ENCODE assay signal across 10 mouse cellular contexts in genomic region chr14:73415376-73416035, GRCm38 (mm10). TPM values are rescaled to one million over a fixed set of nuclear protein-coding genes. Genes with fewer than 3 reads are reported as not detected.
A peak's percentile ranks its signal among the peaks of the same experiment; 100 is the strongest.
DNase-seq lines count a peak whose midpoint lies in the region; ATAC-seq lines count a peak whose summit lies in the region.
"Had no signal": no experiment of that assay in that cellular context is flagged by ENCODE, and none has a peak within 500 bp of the region (broad histone marks: within the 10 kb centered on the region; RNA-seq: fewer than 3 reads in every experiment).

No protein-coding gene starts in this region.

- no peak overlapping the region for H3K4me2 ChIP-seq in embryonic facial prominence, embryonic 15.5 days (replicated peaks)
- H3K4me2 ChIP-seq in limb, embryonic 11.5 days (ENCODE audit: low read depth, severe bottlenecking): peak overlapping the region; percentile 30
- H3K4me2 ChIP-seq: liver, embryonic 15.5 days; stomach, embryonic 15.5 days had no signal

- intact Hi-C loops in heart, postnatal 25 days (cut with DNase I): no loop called here

- H3K27me3 ChIP-seq in embryonic facial prominence, embryonic 15.5 days: no peaks in the 10 kb centered on the region
- H3K27me3 ChIP-seq in limb, embryonic 11.5 days (ENCODE audit: control insufficient read depth, insufficient read depth, low read length): no peaks in the 10 kb centered on the region
- H3K27me3 ChIP-seq: liver, embryonic 15.5 days; stomach, embryonic 15.5 days had no signal

- peaks cover 18% of the 10 kb centered on the region for H3K4me1 ChIP-seq in embryonic facial prominence, embryonic 15.5 days
- 0 out of 2 replicates have a peak, but pooled peaks cover 12% of the 10 kb centered on the region for H3K4me1 ChIP-seq in limb, embryonic 11.5 days (ENCODE audit: control insufficient read depth, insufficient read depth, low read length)
- H3K4me1 ChIP-seq: stomach, embryonic 15.5 days had no signal

- H3K36me3 ChIP-seq in embryonic facial prominence, embryonic 15.5 days: no peaks in the 10 kb centered on the region
- H3K36me3 ChIP-seq in limb, embryonic 11.5 days (ENCODE audit: control insufficient read depth, insufficient read depth, low read length): no peaks in the 10 kb centered on the region
- H3K36me3 ChIP-seq: liver, embryonic 15.5 days; stomach, embryonic 15.5 days had no signal

- H3K4me3 ChIP-seq in embryonic facial prominence, embryonic 15.5 days (replicated peaks): peak overlapping the region; percentile 6; the same call in 1 of the 2 replicates
- H3K4me3 ChIP-seq in limb, embryonic 11.5 days (ENCODE audit: low read depth, low read length): no peak overlapping the region
- H3K4me3 ChIP-seq: liver, embryonic 15.5 days; stomach, embryonic 15.5 days had no signal

- ATAC-seq in embryonic facial prominence, embryonic 15.5 days (ENCODE audit: insufficient number of reproducible peaks, low FRiP score, low TSS enrichment, low read depth): peak; percentile 65; the same call in 1 of the 2 replicates
- peak; percentile 80 for ATAC-seq in limb, embryonic 11.5 days (ENCODE audit: insufficient number of reproducible peaks, low FRiP score, low TSS enrichment, low read depth)

- H3K9ac ChIP-seq in embryonic facial prominence, embryonic 15.5 days: no peak overlapping the region
- H3K9ac ChIP-seq in limb, embryonic 11.5 days (ENCODE audit: low read length): no peak overlapping the region
- H3K9ac ChIP-seq: liver, embryonic 15.5 days; stomach, embryonic 15.5 days had no signal

- H3K9me3 ChIP-seq in embryonic facial prominence, embryonic 15.5 days (replicated peaks): no peaks in the 10 kb centered on the region
- no peaks in the 10 kb centered on the region for H3K9me3 ChIP-seq in limb, embryonic 11.5 days (ENCODE audit: control insufficient read depth, low read length)
- H3K9me3 ChIP-seq: liver, embryonic 15.5 days; stomach, embryonic 15.5 days had no signal

- 26% methylated on average over 13 of the region's 13 CpGs for WGBS in embryonic facial prominence, embryonic 15.5 days
- WGBS in limb, embryonic 11.5 days: 16% methylated on average over 13 of the region's 13 CpGs

- H3K27ac ChIP-seq in embryonic facial prominence, embryonic 15.5 days (replicated peaks): peak overlapping the region; percentile 30
- H3K27ac ChIP-seq in limb, embryonic 11.5 days (replicated peaks; ENCODE audit: low read depth, low read length): peak overlapping the region; percentile 89
- H3K27ac ChIP-seq: liver, embryonic 15.5 days; stomach, embryonic 15.5 days had no signal

- peak; percentile 66 for DNase-seq in heart, adult 11 months
- DNase-seq in heart, postnatal 25 days (ENCODE audit: low spot score): no peak
- DNase-seq in NIH3T3 (ENCODE audit: low read depth): peak; percentile 85
- peak; percentile 77 for DNase-seq in limb, embryonic 11.5 days (ENCODE audit: low spot score)
- DNase-seq in thymus, postnatal 4 days: no peak
- DNase-seq in kidney, postnatal 36 days: no peak
- DNase-seq in thymus, postnatal 10 days (ENCODE audit: low spot score in 2 of 2): no peak

RNA-seq across cellular contexts. Expression of gene Itm2b, which starts 30.4 kb away (rescaled TPM):
- 100 to 1,000 TPM; 627 to 640 TPM for total RNA-seq in heart, postnatal 25 days (2021)
- polyA plus RNA-seq in embryonic facial prominence, embryonic 15.5 days (2015; fragmentation: Nextera tagmentation; extraction: Ambion mirVana): 1,155 and 1,174 TPM in 2 replicates
- 335 and 352 TPM in 2 replicates for polyA plus RNA-seq in limb, embryonic 11.5 days (2014; fragmentation: Nextera tagmentation; extraction: Ambion mirVana)

Comparison
In these comparisons a context has a peak if more than half of its experiments do, and no peak if none do; other contexts are left out.
1. DNase-seq: peak in heart, adult 11 months (single experiment), NIH3T3 (single experiment) and limb, embryonic 11.5 days (single experiment); none in heart, postnatal 25 days (single experiment), thymus, postnatal 4 days (single experiment), kidney, postnatal 36 days (0 of 2) and thymus, postnatal 10 days (0 of 2).